12 mouse cellular contexts compared by ENCODE assay signal in genomic region chr10:20379071-20379735, GRCm38 (mm10). TPM values are rescaled to one million over a fixed set of nuclear protein-coding genes. Genes with fewer than 3 reads are reported as not detected.
A peak's percentile ranks its signal among the peaks of the same experiment; 100 is the strongest.
DNase-seq lines count a peak whose midpoint lies in the region; ATAC-seq and TF ChIP-seq lines count a peak whose summit lies in the region.
"Had no signal": no experiment of that assay in that cellular context is flagged by ENCODE, and none has a peak within 500 bp of the region (broad histone marks: within the 10 kb centered on the region; RNA-seq: fewer than 3 reads in every experiment).

No protein-coding gene starts in this region.

- no peak overlapping the region for H3K4me2 ChIP-seq in heart, embryonic 11.5 days
- H3K4me2 ChIP-seq in forebrain, embryonic 16.5 days (ENCODE audit: low read length): no peak overlapping the region

- intact Hi-C loops in heart, adult 2 months (cut with DNase I): no loop called here
- intact Hi-C loops in heart, postnatal 36 days (cut with DNase I): no loop called here

- DNase-seq in heart, adult 2 months: peak; percentile 34 to 65
- peak; percentile 12 for DNase-seq in Muller cell, postnatal 12 days (ENCODE audit: inconsistent ontology term)
- peak; percentile 41 to 50 for DNase-seq in heart, postnatal 36 days
- DNase-seq in urinary bladder, postnatal 14 days (ENCODE audit: low spot score): no peak
- no peak for DNase-seq in thymus, postnatal 0 days (ENCODE audit: low spot score)
- no peak for DNase-seq in thymus, postnatal 25 days
- DNase-seq: cerebellum, postnatal 36 days; kidney, postnatal 10 days; liver had no signal

- peaks cover 2% of the 10 kb centered on the region; the same call in 1 of the 2 replicates for H3K4me1 ChIP-seq in heart, adult 2 months (ENCODE audit: control insufficient read depth, insufficient read depth, low read length)
- H3K4me1 ChIP-seq in heart, embryonic 11.5 days (ENCODE audit: control insufficient read depth, insufficient read depth, low read length): peaks cover 4% of the 10 kb centered on the region; the same call in 1 of the 2 replicates
- peaks cover 16% of the 10 kb centered on the region for H3K4me1 ChIP-seq in forebrain, embryonic 16.5 days (replicated peaks; ENCODE audit: control insufficient read depth, insufficient read depth, low read length)

- WGBS in heart, adult 2 months: 53% methylated on average over 9 of the region's 9 CpGs
- WGBS in heart, embryonic 11.5 days (ENCODE audit: insufficient replicate concordance): 80% methylated on average over 9 of the region's 9 CpGs
- WGBS in forebrain, embryonic 16.5 days: 54% methylated on average over 9 of the region's 9 CpGs

- TF ChIP-seq POLR2A in heart, adult 2 months (IDR thresholded peaks at IDR 0.05; ENCODE audit: insufficient read depth, low read depth, low read length): no peak

- TF ChIP-seq CTCF in heart, adult 2 months (IDR thresholded peaks at IDR 0.05): no peak

- ATAC-seq in heart, embryonic 11.5 days (replicated peaks; ENCODE audit: insufficient number of reproducible peaks, low FRiP score, low TSS enrichment): no peak
- peak; percentile 27; the same call in 1 of the 2 replicates for ATAC-seq in forebrain, embryonic 16.5 days

- H3K27me3 ChIP-seq in heart, adult 2 months (ENCODE audit: control insufficient read depth, insufficient read depth, low read length): no peaks in the 10 kb centered on the region
- H3K27me3 ChIP-seq in heart, embryonic 11.5 days (ENCODE audit: control insufficient read depth, insufficient read depth, low read length): no peaks in the 10 kb centered on the region
- H3K27me3 ChIP-seq in forebrain, embryonic 16.5 days (replicated peaks; ENCODE audit: control insufficient read depth, insufficient read depth, low read length): no peaks in the 10 kb centered on the region

- no peaks in the 10 kb centered on the region for H3K36me3 ChIP-seq in heart, adult 2 months (ENCODE audit: control insufficient read depth, insufficient read depth, low read length)
- no peaks in the 10 kb centered on the region for H3K36me3 ChIP-seq in heart, embryonic 11.5 days (ENCODE audit: control insufficient read depth, insufficient read depth, low read length)
- H3K36me3 ChIP-seq in forebrain, embryonic 16.5 days (ENCODE audit: control insufficient read depth, insufficient read depth): no peaks in the 10 kb centered on the region

- no peak overlapping the region for H3K4me3 ChIP-seq in heart, adult 2 months
- H3K4me3 ChIP-seq in heart, embryonic 11.5 days (ENCODE audit: low read depth, low read length): no peak overlapping the region
- H3K4me3 ChIP-seq in forebrain, embryonic 16.5 days (replicated peaks; ENCODE audit: low read length): no peak overlapping the region
- H3K4me3 ChIP-seq: myocyte had no signal

- peak overlapping the region; percentile 40 for H3K27ac ChIP-seq in heart, adult 2 months
- no peak overlapping the region for H3K27ac ChIP-seq in heart, embryonic 11.5 days (ENCODE audit: low read depth, low read length)
- peak overlapping the region; percentile 9; the same call in 1 of the 2 replicates for H3K27ac ChIP-seq in forebrain, embryonic 16.5 days (ENCODE audit: low read length)

- TF ChIP-seq EP300 in heart, adult 2 months (IDR thresholded peaks at IDR 0.05; ENCODE audit: insufficient read depth, low read depth, low read length): 0 out of 2 replicates have a peak, but pooled peaks have one; percentile 17

- no peak overlapping the region for H3K9ac ChIP-seq in heart, adult 2 months (ENCODE audit: low read depth, low read length)
- H3K9ac ChIP-seq in heart, embryonic 11.5 days (ENCODE audit: low read depth, low read length): no peak overlapping the region
- no peak overlapping the region for H3K9ac ChIP-seq in forebrain, embryonic 16.5 days (replicated peaks; ENCODE audit: low read depth, low read length)

- no peaks in the 10 kb centered on the region for H3K79me2 ChIP-seq in heart, adult 2 months (replicated peaks; ENCODE audit: control insufficient read depth, insufficient read depth, low read length)

- H3K9me3 ChIP-seq in heart, embryonic 11.5 days (replicated peaks; ENCODE audit: control insufficient read depth, low read length): no peaks in the 10 kb centered on the region
- H3K9me3 ChIP-seq in forebrain, embryonic 16.5 days (ENCODE audit: control insufficient read depth, low read length): no peaks in the 10 kb centered on the region

RNA-seq across cellular contexts. Expression of gene Mtfr2, which starts 31.6 kb away (rescaled TPM):
- total RNA-seq in heart, adult 2 months (2021): not detected
- polyA plus RNA-seq in heart, adult 2 months (2012; rRNA removed): 0.12 and 0.38 TPM in 2 replicates
- 1.5 and 2.1 TPM in 2 replicates for polyA plus RNA-seq in heart, embryonic 11.5 days (2014; fragmentation: Nextera tagmentation; extraction: Ambion mirVana)
- polyA plus RNA-seq in forebrain, embryonic 16.5 days (2015; fragmentation: Nextera tagmentation; extraction: Ambion mirVana): 0.99 and 1.2 TPM in 2 replicates
- under 1 TPM; 0.14 to 0.31 TPM for total RNA-seq in heart, postnatal 36 days (2021)
- polyA plus RNA-seq in thymus, postnatal 0 days (2015; fragmentation: Nextera tagmentation; extraction: Ambion mirVana): 3.5 and 5.3 TPM in 2 replicates

Comparison
In these comparisons a context has a peak if more than half of its experiments do, and no peak if none do; other contexts are left out.
1. DNase-seq: peak in heart, adult 2 months (2 of 2), Muller cell, postnatal 12 days (single experiment) and heart, postnatal 36 days (2 of 2); none in urinary bladder, postnatal 14 days (single experiment), thymus, postnatal 0 days (single experiment) and thymus, postnatal 25 days (single experiment).